Mouse (Mus musculus): ENCODE measurements around the gene Cwf19l1.

Gene Cwf19l1

DNA sequence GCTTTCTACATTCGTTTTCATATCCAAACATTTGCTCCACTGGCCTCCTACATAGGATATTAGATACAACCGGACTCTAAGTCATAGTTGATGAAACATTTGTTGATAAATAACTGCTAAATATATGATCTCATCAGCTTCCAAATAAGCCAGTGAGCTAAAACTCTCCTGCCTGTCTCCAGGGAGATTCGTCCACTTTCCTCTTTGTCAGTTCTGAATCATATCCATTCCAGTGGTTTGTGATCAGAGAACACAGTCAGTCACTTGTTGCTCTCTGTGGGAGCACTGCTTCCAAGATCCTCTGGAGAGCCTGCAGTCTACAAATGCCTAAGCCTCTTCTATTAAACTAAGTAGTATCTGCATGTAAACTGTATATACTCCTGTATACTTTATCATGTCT, 75.5 kb downstream of the Cwf19l1 start:
- no peak for DNase-seq (ENCODE audit: low read depth, low spot score)

Data from CD4-positive, CD25-positive, alpha-beta regulatory T cell, adult 2 months (primary cell).